Mouse (Mus musculus) forebrain, embryonic 14.5 days (tissue): ENCODE results near the gene Bex3. TPM values are rescaled to one million over a fixed set of nuclear protein-coding genes. Genes with fewer than 3 reads are reported as not detected.
"Not testable (repeated sequence)": the region's sequence is repeated elsewhere in the genome, so short reads cannot be mapped to it uniquely, and the experiment has no call there.

Experiments
- ATAC-seq: fragments of 200-750 bp; cut with Nextera tagmentation; 2 replicates; pipeline ENCODE4 v1.8.0; 2017; ENCODE audit warnings: mild to moderate bottlenecking, moderate library complexity
- DNase-seq: peaks from one replicate; pipeline ENCODE4 v3.0.0-alpha.2; 2015; ENCODE audit warnings: low spot score
- H3K27ac ChIP-seq: fragments of 300-500 bp; sonication (generic); 2 replicates; pipeline ENCODE4 v1.5.1; 2014; ENCODE audit warnings: low read depth, mild to moderate bottlenecking, control low read depth, low read length, moderate library complexity
- H3K27me3 ChIP-seq: fragments of 300-500 bp; sonication (generic); replicated peaks from 2 replicates; pipeline ENCODE4 v1.6.1; 2014; ENCODE audit warnings: low read length, control low read depth, mixed read lengths; ENCODE audit not compliant: control insufficient read depth, insufficient read depth
- H3K36me3 ChIP-seq: fragments of 300-500 bp; sonication (generic); 2 replicates; pipeline ENCODE4 v1.6.1; 2014; ENCODE audit warnings: low read length, control low read depth; ENCODE audit not compliant: control insufficient read depth, insufficient read depth
- H3K4me1 ChIP-seq: fragments of 300-500 bp; sonication (generic); 2 replicates; pipeline ENCODE4 v1.6.1; 2014; ENCODE audit warnings: antibody characterized with exemption, low read length, control low read depth; ENCODE audit not compliant: control insufficient read depth, insufficient read depth
- H3K4me2 ChIP-seq: fragments of 300-500 bp; sonication (generic); 2 replicates; pipeline ENCODE4 v1.6.1; 2014; ENCODE audit warnings: mild to moderate bottlenecking, control low read depth, low read length
- H3K4me3 ChIP-seq: fragments of 300-500 bp; sonication (generic); 2 replicates; pipeline ENCODE4 v1.5.1; 2014; ENCODE audit warnings: low read depth, low read length, control low read depth
- H3K9ac ChIP-seq: fragments of 300-500 bp; sonication (generic); 2 replicates; pipeline ENCODE4 v1.6.1; 2014; ENCODE audit warnings: mild to moderate bottlenecking, low read length, control low read depth, moderate library complexity
- H3K9me3 ChIP-seq: fragments of 300-500 bp; sonication (generic); replicated peaks from 2 replicates; pipeline ENCODE4 v1.6.1; 2016; ENCODE audit warnings: low read length, control low read depth, mixed read lengths; ENCODE audit not compliant: control insufficient read depth
- WGBS: fragments of 180-500 bp; shearing (Covaris S2); extraction: QIAGEN DNeasy Blood & Tissue Kit; methylation state at CpG from one replicate; pipeline ENCODE4 v1.1.7; 2014; 5-methylcytosine and 5-hydroxymethylcytosine counted together
- polyA plus RNA-seq: library from polyadenylated mRNA; unstranded; fragments of >200 nt; fragmentation: Nextera tagmentation; extraction: Ambion mirVana; gene quantifications from 2 replicates; pipeline ENCODE4 v1.2.1, GENCODE M21; 2014

Bex3 gene
- polyA plus RNA-seq, 1 experiment from 2014 or later: 746 TPM

DNA sequence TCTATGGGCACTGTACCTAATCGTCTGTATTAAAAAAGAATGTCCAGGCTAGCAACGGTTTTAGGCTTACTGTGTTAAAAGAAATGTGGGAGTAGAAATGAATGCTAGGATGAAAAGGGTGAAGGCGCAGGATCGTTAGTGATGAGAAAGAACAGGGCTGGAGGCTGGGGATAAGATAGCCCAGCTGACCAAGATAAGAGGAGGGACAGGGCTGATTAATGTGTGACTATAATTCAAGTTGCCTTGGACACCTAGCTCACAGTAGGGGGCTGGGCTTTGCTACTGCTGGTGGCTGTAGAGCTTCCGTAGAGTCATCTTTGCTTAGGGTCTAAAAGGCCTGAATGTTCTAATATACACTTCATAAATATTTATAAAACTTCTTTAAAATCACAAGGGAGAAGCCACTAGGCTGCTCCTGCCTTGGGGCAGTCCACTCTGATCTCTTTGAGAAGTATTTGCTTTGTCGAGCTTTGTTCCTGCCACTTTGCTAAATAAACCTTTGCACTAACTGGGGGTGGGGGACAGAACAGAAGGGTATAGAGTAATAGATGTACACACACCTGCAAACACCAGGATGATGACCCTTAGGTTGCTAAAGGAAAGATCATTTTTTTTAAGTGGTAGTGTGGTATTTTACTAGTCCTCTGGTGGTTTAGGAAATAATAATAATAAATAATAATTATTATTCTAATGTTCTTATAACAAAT, 17.9 kb upstream of the Bex3 start:
- no peaks in the 10 kb centered on the region for H3K9me3 ChIP-seq
- no peaks in the 10 kb centered on the region for H3K27me3 ChIP-seq
- no peak overlapping the region for H3K9ac ChIP-seq
- no peaks in the 10 kb centered on the region for H3K4me1 ChIP-seq
- H3K4me2 ChIP-seq: no peak overlapping the region
- peaks cover 9% of the 10 kb centered on the region; the same call in 1 of the 2 replicates for H3K36me3 ChIP-seq
- DNase-seq: no peak
- H3K4me3 ChIP-seq: no peak overlapping the region
- 56% methylated on average over 6 of the region's 6 CpGs for WGBS
- no peak overlapping the region for H3K27ac ChIP-seq
- no peak for ATAC-seq

DNA sequence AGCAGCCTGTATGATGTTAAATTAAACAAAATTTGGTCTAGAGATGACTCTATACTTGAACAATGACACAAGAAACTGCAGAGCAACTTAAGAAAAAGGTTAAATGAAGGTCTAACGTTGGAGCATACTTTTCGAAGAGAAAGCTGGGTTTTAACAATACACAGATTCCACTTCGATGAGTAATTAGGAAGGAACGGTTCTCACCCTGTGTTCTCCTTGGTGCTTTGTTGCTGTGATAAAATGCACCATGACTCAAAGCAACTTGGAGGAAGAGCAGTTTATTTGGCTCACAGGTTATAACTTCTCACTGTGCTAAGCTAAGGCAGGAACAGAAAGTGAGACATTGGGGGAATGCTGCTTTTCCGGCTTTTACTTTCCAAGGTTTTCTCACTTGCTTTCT, 2.3 kb upstream of the Bex3 start:
- Histone ChIP-seq H3K9me3 (no peaks in the 10 kb centered on the region), H3K4me1 (peaks cover 4% of the 10 kb centered on the region; the same call in 1 of the 2 replicates), H3K36me3 (peaks cover 5% of the 10 kb centered on the region; the same call in 1 of the 2 replicates), H3K4me3 (no peak overlapping the region), H3K4me2 (no peak overlapping the region), H3K27me3 (no peaks in the 10 kb centered on the region), H3K27ac (no peak overlapping the region), H3K9ac (no peak overlapping the region)
- DNase-seq (no peak), ATAC-seq (no peak)
- 83% methylated on average over 5 of the region's 5 CpGs for WGBS

- 86% methylated on average over 4 of the region's 4 CpGs for WGBS
- peaks cover 4% of the 10 kb centered on the region; the same call in 1 of the 2 replicates for H3K4me1 ChIP-seq
- no peak for DNase-seq
- H3K4me2 ChIP-seq: no peak overlapping the region
- H3K27ac ChIP-seq: no peak overlapping the region
- no peak overlapping the region for H3K4me3 ChIP-seq
- no peaks in the 10 kb centered on the region for H3K27me3 ChIP-seq
- peaks cover 5% of the 10 kb centered on the region; the same call in 1 of the 2 replicates for H3K36me3 ChIP-seq
- no peak for ATAC-seq
- H3K9ac ChIP-seq: no peak overlapping the region
- H3K9me3 ChIP-seq: no peaks in the 10 kb centered on the region
Measured at GRCm38 (mm10) chrX:136268173-136268572, 1.9 kb upstream of the Bex3 start.

- Histone ChIP-seq H3K4me3 (peak overlapping the region; percentile 39), H3K4me2 (peak overlapping the region; percentile 49), H3K27ac (peak overlapping the region; percentile 58; the same call in 1 of the 2 replicates), H3K9ac (peak overlapping the region; percentile 59)
- DNase-seq (peak; percentile 71), ATAC-seq (peak; percentile 53)
- not testable (repeated sequence) for H3K9me3 ChIP-seq, H3K36me3 ChIP-seq, H3K4me1 ChIP-seq, H3K27me3 ChIP-seq
- 56% methylated on average over 18 of the region's 60 CpGs for WGBS
Measured at GRCm38 (mm10) chrX:136270393-136271111, 499 bp downstream of the Bex3 start.

DNA sequence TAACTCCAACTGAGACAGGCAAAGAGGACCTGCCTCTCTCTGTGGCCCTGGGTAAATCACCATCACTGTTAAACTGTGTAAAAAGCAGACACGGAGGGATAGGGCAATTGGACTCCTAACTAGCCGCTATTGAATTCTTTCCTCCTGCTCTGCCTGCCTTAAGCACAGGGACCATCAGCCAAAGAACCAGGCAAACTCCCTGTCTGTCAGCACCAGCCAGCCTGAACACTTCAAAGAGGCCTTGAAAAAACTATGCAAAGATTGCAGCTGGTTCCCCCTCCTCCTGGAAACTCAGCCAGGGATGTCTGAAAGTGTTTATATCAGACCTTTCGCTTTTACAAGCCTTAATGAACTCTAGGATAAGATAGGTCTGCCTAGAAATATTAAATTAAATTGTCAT, 4.5 kb downstream of the Bex3 start:
- Histone ChIP-seq H3K9ac (no peak overlapping the region), H3K9me3 (no peaks in the 10 kb centered on the region), H3K36me3 (peaks cover 5% of the 10 kb centered on the region; the same call in 1 of the 2 replicates), H3K27ac (no peak overlapping the region), H3K4me3 (no peak overlapping the region), H3K4me2 (no peak overlapping the region), H3K4me1 (peaks cover 4% of the 10 kb centered on the region; the same call in 1 of the 2 replicates), H3K27me3 (no peaks in the 10 kb centered on the region)
- no peak for ATAC-seq
- peak; percentile 24 for DNase-seq
- WGBS: 18% methylated on average over 3 of the region's 3 CpGs

DNA sequence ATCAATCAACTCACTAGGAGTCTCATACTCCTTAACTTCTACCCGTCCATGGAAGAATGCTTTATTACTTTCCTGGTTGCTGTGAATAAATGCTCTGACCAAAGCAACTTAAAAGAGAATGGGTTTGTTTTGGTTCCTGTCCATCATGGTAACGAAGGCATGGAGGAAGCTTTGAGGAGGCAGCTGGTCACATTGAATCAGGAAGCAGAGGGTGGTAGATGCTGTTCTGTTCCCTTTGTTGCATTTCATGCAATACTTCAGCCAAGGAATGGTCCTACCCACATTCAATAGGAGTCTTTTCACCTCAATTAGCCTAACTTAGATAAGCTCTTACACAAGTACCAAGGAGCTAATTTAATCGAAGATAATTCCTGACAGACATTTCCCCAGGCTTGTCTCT, 5.3 kb downstream of the Bex3 start:
- H3K4me1 ChIP-seq: peaks cover 4% of the 10 kb centered on the region; the same call in 1 of the 2 replicates
- ATAC-seq: peak; percentile 45
- DNase-seq: peak; percentile 63
- no peaks in the 10 kb centered on the region for H3K27me3 ChIP-seq
- H3K27ac ChIP-seq: no peak overlapping the region
- H3K4me3 ChIP-seq: no peak overlapping the region
- 28% methylated on average over 3 of the region's 3 CpGs for WGBS
- H3K9me3 ChIP-seq: no peaks in the 10 kb centered on the region
- no peak overlapping the region for H3K9ac ChIP-seq
- peaks cover 5% of the 10 kb centered on the region; the same call in 1 of the 2 replicates for H3K36me3 ChIP-seq
- H3K4me2 ChIP-seq: no peak overlapping the region

DNA sequence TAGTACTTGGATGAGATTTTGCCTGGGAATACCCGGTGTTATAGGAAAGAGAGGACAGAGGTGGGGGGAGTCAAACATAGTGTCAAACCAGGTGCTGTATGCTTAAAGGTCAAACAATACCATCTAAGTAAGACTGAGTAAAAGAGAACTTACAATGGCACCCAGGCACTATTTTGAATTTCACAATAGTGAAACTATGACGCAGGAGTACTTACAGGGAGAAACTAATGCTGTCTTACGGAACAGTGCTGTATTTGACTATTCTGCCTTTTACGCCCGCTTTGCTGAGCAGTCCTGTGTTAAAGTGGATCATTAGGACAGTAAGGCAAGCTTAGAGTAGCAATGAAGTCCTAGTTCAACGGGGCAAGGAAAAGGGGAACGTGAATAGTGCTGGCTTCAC, 7.5 kb downstream of the Bex3 start:
- H3K27me3 ChIP-seq: no peaks in the 10 kb centered on the region
- no peak overlapping the region for H3K27ac ChIP-seq
- no peaks in the 10 kb centered on the region for H3K9me3 ChIP-seq
- H3K9ac ChIP-seq: no peak overlapping the region
- H3K36me3 ChIP-seq: no peaks in the 10 kb centered on the region
- DNase-seq (no peak), ATAC-seq (no peak)
- no peak overlapping the region for H3K4me2 ChIP-seq
- WGBS: 81% methylated on average over 7 of the region's 7 CpGs
- no peak overlapping the region for H3K4me3 ChIP-seq
- H3K4me1 ChIP-seq: no peaks in the 10 kb centered on the region

- no peak for ATAC-seq
- no peaks in the 10 kb centered on the region for H3K4me1 ChIP-seq
Measured at GRCm38 (mm10) chrX:136278401-136278800, 8.3 kb downstream of the Bex3 start.

DNA sequence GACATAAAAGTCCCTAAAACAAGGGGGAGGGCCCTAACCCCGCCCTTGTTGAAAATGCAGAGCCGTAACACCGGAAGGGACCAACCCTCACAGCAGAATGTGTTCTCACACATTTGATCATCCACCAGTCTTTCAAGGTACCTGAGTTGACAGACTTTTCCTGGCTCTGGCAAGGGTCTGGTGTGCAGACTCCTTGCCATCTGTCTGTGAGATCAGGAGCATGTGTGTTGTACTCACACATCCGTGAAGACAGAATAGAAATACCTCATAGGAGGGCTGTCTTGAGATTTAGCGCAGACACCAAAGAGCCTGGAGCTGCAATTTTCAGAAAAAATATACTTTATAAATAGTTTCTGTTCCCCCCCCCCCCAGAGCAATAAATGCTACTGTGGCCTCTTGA, 9.4 kb downstream of the Bex3 start:
- H3K27ac ChIP-seq: no peak overlapping the region
- ATAC-seq (peak; percentile 78), DNase-seq (peak; percentile 40)
- H3K4me3 ChIP-seq: no peak overlapping the region
- no peaks in the 10 kb centered on the region for H3K27me3 ChIP-seq
- H3K4me2 ChIP-seq: no peak overlapping the region
- H3K9ac ChIP-seq: no peak overlapping the region
- WGBS: 77% methylated on average over 5 of the region's 5 CpGs
- H3K4me1 ChIP-seq: no peaks in the 10 kb centered on the region
- no peaks in the 10 kb centered on the region for H3K9me3 ChIP-seq
- H3K36me3 ChIP-seq: no peaks in the 10 kb centered on the region

More at GRCm38 (mm10) chrX:136278401-136278800, 8.3 kb downstream of the Bex3 start:
- Histone ChIP-seq H3K9me3 (no peaks in the 10 kb centered on the region), H3K4me3 (no peak overlapping the region), H3K36me3 (no peaks in the 10 kb centered on the region), H3K27ac (no peak overlapping the region), H3K9ac (no peak overlapping the region), H3K27me3 (no peaks in the 10 kb centered on the region), H3K4me2 (no peak overlapping the region)
- peak; percentile 31 for DNase-seq
